Mouse (Mus musculus) bone marrow macrophage, adult 2 months (primary cell): ENCODE data around the gene Upk2.

Experiments used
- CTCF ChIP-seq: IDR thresholded peaks from 2 replicates; pipeline ENCODE4 v1.5.1; 2012; ENCODE audit warnings: low read depth, mild to moderate bottlenecking, low read length, moderate library complexity
- POLR2A ChIP-seq: IDR thresholded peaks from 2 replicates; pipeline ENCODE4 v1.6.1; 2012; ENCODE audit warnings: mild to moderate bottlenecking, low read depth, low read length, borderline replicate concordance

DNA sequence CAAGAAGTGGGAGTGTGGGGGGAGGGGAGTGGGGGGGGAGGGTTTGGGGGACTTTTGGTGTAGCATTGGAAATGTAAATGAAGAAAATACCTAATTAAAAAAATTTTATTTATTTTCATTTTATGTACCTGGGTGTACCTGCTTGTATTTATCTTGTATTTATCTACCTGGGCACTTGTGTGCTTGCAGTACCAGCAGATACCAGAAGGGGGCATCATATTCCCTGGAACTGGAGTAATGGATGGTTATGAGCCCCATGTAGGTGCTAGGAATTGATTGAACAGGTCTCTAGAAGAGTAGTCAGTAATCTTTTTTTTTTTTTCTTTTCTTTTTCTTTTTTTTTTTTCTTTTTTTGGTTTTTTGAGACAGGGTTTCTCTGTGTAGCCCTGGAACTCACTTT, 4.4 kb downstream of the Upk2 start:
- TF ChIP-seq POLR2A (no peak), CTCF (no peak)
